Mouse (Mus musculus): Measurements from ENCODE around the gene Cyct. TPM values are rescaled to one million over a fixed set of nuclear protein-coding genes. Genes with fewer than 3 reads are reported as not detected.

Gene Cyct
- not detected in 2 replicates for polyA plus RNA-seq (2012; ENCODE audit: low replicate concordance)

GRCm38 (mm10) chr2:76360226-76360625, at the start of gene Cyct:
TSS of gene Cyct (minus strand) at chr2:76360450.

GRCm38 (mm10) chr2:76406151-76406936, 46.1 kb upstream of the Cyct start, which contains the start of gene Osbpl6:
TSS of gene Osbpl6 (plus strand) at chr2:76406508.

DNA sequence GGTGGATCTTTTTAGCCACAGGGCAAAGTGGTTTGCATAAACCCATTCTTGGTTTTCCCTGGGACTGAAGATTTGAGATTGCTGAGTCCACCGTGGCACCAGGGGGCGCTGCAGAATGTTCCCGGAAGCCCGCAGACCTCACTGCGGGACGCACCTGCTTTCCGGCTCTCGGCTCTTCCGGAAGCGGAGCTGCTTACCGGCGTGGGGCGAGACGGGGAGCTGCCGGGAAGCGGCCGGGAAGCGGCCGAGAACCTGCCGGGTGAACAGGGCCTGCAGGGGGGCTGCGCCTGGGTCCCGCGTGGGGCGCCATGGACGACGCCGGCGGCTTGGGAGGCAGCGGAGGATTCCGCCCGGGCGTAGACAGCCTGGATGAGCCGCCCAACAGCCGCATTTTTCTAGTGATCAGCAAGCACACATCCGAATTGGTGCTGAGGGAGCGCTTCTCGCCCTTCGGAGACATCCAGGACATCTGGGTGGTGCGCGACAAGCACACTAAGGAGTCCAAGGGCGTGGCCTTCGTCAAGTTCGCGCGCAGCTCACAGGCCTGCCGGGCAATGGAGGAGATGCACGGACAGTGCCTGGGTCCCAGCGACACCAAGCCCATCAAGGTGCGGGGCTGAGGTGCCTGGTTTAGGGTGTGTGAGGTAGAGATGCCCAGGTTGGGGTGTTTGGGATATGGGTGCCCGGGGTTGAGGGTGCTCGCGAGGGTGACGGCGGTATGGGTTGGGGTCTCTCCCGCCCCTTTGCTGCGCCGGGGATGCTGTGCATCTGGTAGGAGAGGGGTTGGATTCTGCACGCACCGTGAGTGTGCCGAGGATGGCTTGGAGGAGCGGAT, 9.8 kb upstream of the Cyct start, which contains the start of gene Rbm45:
Gene Rbm45 (plus strand): TSS at position 164 of the 835 bp plus-strand sequence.

DNA sequence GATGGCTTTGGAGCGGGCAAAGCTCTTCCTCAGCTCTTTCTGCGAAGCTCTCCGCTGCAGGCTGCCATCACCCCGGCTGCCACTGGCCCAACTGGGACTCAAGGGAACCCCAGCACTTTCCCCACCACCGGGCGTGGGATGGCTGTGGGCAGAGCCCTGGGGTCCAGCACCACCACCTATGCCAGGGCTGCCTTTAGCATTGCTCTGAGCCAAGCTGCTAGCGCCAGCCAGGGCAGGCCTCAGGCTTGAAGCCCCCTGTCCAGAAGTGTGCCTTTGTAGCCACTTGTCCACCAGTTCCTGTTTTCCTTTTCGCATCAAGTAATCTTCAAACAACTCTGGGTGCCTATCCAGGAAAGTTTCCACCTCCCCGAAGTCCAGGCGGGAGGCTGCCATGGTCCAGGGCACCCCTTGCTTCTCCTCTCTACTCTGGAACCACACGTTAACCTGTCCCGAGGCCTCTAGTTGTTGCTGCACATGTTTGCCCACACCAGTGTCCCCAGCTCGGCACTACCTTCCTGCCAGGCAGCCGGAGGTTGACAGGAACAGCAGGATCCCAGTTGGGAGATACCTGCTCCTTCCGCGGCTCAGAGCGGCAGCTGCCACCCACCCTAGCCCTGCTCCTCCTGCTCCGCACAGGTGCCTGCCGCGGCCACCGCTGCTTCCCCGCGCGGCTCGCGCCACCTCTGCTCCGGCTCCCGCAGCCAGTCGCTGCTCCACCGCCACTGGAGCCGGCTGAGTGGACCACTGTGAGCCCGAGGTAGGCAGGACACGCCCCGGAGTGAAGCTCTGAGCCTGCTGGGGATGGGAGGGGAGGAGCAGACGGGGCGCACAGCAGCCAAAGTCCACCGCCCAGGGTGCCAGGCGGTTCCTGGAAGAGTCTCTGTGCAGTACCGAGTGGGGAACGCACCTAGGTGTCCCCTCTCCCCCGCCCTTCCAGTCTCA, 21.8 kb downstream of the Cyct start, which contains the start of gene Pde11a:
Gene Pde11a (minus strand): TSS at position 560 of the 942 bp plus-strand sequence.

Other genes with a start within 250 kb of the Cyct start
- 0.08 and 0.13 TPM in 2 replicates for gene Pde11a, start 21.7 kb downstream of the Cyct start, polyA plus RNA-seq (2012; ENCODE audit: low replicate concordance)
- gene Rbm45, start 9.5 kb upstream of the Cyct start, polyA plus RNA-seq (2012; ENCODE audit: low replicate concordance): 7.5 and 9.9 TPM in 2 replicates
- 1.2 and 1.8 TPM in 2 replicates for gene Osbpl6, start 46.1 kb upstream of the Cyct start, polyA plus RNA-seq (2012; ENCODE audit: low replicate concordance)

All from leukemia stem cell, adult 10-12 weeks (primary cell).